Mouse (Mus musculus): ENCODE results near the gene Aunip.

The Aunip gene

DNA sequence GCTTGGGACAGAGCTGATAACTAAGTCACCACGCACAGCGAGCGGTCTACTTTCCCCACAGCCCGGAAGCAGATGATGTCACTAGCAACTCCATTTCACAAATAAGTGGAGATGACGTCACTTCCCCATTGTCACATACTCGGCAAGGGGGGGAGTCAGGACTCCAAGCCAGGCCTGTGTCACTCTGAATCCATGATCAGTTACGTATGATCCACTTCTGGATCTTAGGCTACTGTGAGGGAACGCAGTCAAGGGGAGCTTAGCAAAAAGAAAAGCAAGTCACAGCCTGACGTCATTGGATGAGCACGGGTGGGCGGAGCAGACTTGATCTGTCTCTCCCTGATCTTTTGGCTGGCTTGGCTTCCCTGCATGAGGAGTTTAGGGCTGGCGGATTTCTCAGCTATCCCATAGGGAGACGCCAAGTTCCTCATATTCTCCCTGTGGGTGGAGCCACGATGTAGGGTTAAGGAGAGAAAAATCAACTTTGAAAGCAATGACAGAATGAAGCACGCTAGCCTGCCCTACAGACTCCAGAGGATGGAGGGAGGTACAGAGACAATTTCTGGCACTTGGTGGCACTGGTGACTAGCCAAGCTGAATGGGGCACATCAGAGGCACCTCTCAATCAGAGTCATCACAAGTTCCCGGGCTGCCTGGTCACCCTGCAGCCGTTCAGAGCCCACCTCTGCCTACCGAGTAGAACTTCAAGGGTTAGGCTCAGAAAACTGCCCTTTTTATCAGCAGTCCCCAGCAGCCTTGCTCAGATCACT, 37.6 kb downstream of the Aunip start:
- in situ Hi-C loops (cut with MboI; ENCODE audit: unreplicated experiment in 2 of 2): loop anchor here in 1 of 2 experiments (10.0 kb wide), 1 partner anchor 326 kb away; no protein-coding TSS in a partner anchor

- in situ Hi-C loops (cut with MboI; ENCODE audit: unreplicated experiment in 2 of 2): loop anchor here in 1 of 2 experiments (10.0 kb wide), 1 partner anchor 325 kb away; no protein-coding TSS in a partner anchor
Observed at GRCm38 (mm10) chr4:134549899-134550298, 39.1 kb downstream of the Aunip start.

- in situ Hi-C loops (cut with MboI; ENCODE audit: unreplicated experiment in 2 of 2): no loop called here
Observed at GRCm38 (mm10) chr4:134551494-134552316, 40.9 kb downstream of the Aunip start, which contains the start of gene Selenon. Gene Selenon, minus strand, starts transcription at chr4:134552166.

DNA sequence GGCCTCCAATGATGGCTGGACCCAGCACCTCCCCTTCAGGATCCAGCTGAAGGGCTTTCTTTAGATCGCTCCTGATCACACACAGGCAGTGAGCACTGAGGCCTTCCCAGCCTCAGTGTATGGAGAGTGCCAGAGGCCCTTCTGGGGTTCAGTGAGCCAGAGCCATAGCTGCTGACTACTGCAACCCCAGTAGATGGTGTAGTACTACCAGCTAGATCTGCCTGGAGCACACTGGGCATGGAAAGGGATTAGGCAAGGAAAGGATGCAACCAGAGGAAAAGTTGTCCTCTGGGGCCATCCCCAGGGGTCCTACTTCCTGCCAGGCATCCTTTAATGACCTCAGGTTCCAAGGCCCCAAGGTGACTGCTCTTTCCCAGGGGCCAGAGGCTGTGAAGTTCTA, 42.8 kb downstream of the Aunip start:
- in situ Hi-C loops (cut with MboI; ENCODE audit: unreplicated experiment in 2 of 2): no loop called here

GRCm38 (mm10) chr4:134555956-134556580, 45.3 kb downstream of the Aunip start:
- in situ Hi-C loops (cut with MboI; ENCODE audit: unreplicated experiment in 2 of 2): no loop called here

GRCm38 (mm10) chr4:134557626-134558249, 46.9 kb downstream of the Aunip start:
- in situ Hi-C loops (cut with MboI; ENCODE audit: unreplicated experiment in 2 of 2): no loop called here

- in situ Hi-C loops (cut with MboI; ENCODE audit: unreplicated experiment in 2 of 2): no loop called here
Observed at GRCm38 (mm10) chr4:134558570-134559113, 47.8 kb downstream of the Aunip start.

DNA sequence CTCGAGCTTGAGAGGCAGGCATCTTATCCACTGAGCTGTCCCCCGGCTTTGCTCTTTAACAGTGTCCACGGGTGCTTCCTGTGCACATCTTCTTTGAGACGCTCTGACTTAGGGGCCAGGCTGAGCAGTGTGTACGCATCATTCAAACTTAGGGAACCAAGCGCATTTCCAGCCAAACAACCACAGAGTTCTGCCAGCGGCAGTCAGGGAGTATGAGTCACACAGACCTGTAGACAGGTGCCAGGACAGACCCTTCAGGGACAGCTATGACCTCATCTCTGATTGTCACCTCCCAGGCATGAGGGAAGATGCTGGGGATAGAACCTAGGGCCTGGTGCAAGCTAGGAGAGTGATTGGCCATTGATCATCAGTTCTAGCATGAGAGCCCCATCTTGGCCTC, 48.4 kb downstream of the Aunip start:
- in situ Hi-C loops (cut with MboI; ENCODE audit: unreplicated experiment in 2 of 2): no loop called here

GRCm38 (mm10) chr4:134560699-134561098, 49.9 kb downstream of the Aunip start:
- in situ Hi-C loops (cut with MboI; ENCODE audit: unreplicated experiment in 2 of 2): loop anchor here in 1 of 2 experiments (10.0 kb wide), 1 partner anchor 244 kb away; no protein-coding TSS in a partner anchor

DNA sequence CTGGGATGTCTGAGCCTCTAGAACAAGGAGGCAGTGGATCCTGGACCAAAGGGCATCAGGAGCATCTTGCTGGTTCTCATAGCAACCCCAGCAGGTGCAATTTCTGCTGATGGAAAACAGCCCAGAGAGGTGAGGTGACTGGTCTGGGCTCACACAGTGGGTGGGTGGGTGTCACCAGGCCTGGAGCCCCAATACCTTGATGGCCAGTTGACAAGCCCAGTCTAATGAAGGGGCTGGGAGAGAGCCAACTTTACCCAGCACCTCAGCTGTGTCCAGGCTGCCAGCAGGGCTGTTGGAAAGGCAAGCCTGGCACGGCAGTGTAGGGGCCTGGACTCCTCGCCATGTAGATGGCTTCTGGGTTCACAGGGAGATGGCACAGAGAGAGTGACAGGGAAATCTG, 51.2 kb downstream of the Aunip start:
- in situ Hi-C loops (cut with MboI; ENCODE audit: unreplicated experiment in 2 of 2): loop anchor here in 1 of 2 experiments (10.0 kb wide), 1 partner anchor 243 kb away; no protein-coding TSS in a partner anchor

GRCm38 (mm10) chr4:134563624-134564023, 52.8 kb downstream of the Aunip start:
- in situ Hi-C loops (cut with MboI; ENCODE audit: unreplicated experiment in 2 of 2): loop anchor here in 1 of 2 experiments (10.0 kb wide), 1 partner anchor 241 kb away; no protein-coding TSS in a partner anchor

DNA sequence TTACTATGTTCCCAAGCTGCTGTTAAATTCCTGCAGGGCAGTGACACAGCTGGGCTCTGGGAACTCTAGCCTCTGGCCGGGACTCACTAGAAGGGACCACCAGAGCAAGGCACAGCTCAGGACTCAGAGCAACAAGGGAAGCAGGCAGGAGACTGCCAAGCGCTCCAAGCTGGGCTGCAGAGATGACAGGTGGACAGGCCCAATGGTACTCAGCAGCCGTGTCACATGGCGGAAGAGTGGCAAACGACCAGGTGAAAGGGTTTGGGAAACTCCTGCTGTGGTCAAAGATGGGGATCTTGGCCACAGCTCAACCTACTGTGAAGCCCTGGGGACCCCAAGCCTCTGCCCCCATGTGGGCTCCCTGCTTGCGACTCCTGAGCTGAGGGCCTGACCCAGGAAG, 53.3 kb downstream of the Aunip start:
- in situ Hi-C loops (cut with MboI; ENCODE audit: unreplicated experiment in 2 of 2): loop anchor here in 1 of 2 experiments (10.0 kb wide), 1 partner anchor 241 kb away; no protein-coding TSS in a partner anchor

- in situ Hi-C loops (cut with MboI; ENCODE audit: unreplicated experiment in 2 of 2): loop anchor here in 1 of 2 experiments (10.0 kb wide), 1 partner anchor 237 kb away; no protein-coding TSS in a partner anchor
Observed at GRCm38 (mm10) chr4:134567377-134568226, 56.8 kb downstream of the Aunip start.

GRCm38 (mm10) chr4:134569205-134569604, 58.4 kb downstream of the Aunip start:
- in situ Hi-C loops (cut with MboI; ENCODE audit: unreplicated experiment in 2 of 2): loop anchor here in 1 of 2 experiments (10.0 kb wide), 1 partner anchor 236 kb away; no protein-coding TSS in a partner anchor

DNA sequence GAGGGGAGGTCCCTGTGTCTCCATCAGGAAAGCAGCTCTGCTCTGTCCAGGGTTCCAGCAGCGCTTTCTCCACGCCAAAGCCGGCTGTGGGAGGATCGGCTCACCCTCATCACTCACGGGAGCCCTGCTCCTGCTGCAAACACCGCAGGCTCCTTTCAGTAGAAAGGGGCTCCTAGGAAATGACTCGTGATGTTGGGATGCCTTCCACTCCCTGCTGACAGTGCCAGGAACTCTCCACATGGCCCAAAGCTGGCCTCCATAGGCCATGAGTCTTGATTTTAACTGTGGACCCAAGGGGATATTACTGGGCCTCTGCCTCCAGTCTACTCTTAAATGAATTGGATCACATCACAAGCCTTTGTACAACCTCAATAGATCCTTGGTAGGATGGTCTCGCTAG, 59.0 kb downstream of the Aunip start:
- in situ Hi-C loops (cut with MboI; ENCODE audit: unreplicated experiment in 2 of 2): loop anchor here in 1 of 2 experiments (10.0 kb wide), 1 partner anchor 235 kb away; no protein-coding TSS in a partner anchor

DNA sequence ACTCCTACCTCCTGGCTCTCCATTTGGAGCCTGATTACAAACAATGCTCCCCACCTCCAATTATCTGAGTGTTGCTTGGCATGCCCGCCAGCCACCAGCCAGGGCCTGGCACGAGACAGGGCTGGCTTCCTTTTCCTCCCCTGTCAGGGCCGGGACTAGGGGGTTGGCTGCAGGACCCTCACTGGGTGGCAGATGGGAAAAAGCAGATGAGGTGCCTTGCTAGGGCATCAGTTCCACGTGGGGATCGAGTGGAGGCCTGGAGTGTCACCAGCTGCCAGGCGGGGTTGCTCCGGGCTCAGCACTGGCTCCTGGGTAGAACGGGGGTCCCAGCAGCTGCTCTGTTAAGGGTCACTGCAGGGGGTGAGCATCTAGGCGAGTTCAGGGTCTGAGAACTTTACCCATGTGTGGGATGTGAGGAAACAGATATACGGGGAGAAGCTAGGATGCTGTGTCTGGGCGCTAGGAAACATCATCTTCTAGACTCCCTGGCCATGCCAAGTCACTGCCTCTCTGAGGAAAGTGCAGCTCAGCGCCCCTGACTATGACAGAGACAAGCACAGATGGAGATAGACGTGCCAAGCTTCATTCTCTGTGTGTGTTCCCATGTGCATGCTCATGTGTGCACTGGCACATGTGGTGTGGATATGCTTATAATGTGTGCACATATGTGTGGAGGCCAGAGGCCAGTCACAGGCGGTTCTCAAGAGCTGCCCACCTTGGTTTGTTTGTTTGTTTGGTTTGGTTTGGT, 60.1 kb downstream of the Aunip start:
- in situ Hi-C loops (cut with MboI; ENCODE audit: unreplicated experiment in 2 of 2): no loop called here

DNA sequence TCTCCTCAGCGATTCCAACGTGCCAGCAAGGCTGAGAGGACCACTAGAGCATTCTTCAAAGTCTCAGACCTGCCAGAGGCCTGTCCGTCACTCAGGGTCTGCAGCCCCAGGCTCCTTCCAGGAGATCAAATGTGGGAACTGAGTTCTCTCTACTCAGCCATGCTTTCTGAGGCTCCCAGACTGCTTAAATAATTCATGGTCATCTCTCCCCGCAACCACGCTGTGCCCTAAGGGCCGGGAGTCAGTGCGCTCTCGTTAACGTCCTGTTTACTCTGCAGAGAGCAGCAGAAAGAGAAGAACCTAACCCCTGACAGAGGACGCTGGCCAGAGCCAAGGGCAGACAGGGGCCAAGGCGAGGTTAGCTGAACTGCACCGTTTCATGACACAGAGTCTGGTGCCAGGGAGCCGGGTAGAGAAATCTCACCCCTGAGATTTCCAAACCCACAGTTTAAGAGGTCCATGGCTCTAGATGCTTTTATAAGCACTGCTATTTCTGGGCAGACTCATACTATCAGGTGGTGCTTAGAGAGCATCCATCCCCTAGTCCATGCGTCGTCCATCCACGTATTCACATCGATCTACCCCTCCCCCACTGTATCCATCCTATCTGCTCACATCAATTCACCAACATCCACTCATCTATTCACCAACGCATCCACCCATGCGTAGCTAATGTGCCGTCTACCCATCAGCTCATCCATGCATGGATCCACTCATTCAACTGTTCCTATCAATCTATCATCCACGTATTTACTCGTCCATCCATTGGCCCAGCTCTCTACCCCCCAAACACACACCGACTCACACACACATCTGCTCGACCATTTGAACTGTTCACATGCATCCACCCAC, 61.9 kb downstream of the Aunip start:
- in situ Hi-C loops (cut with MboI; ENCODE audit: unreplicated experiment in 2 of 2): no loop called here
